Mouse (Mus musculus): ENCODE results near the gene Adamts17. TPM values are rescaled to one million over a fixed set of nuclear protein-coding genes. Genes with fewer than 3 reads are reported as not detected.

Adamts17 gene
- polyA plus RNA-seq, 1 experiment from 2014 or later = 6.4 TPM

DNA sequence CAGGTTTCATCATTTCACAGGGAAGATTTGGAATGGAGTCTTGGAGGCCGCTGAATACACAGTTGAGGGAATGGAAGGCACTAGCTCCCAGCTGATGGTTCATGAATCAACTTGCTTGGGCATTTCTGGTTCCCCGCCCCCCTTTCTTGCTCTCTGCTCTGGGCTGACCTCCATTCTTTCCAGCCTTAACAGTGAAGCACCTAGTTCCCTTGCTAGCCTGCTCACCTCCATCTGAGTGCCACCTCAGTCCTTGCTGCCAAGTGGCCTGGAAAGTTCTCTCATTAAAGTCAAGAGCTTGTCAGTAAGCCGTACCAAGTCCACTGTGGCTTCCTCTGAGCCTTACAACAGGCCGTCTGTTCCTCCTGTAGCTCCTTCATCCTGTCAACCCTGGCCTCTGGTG lies 52.6 kb downstream of the Adamts17 start:
- Histone ChIP-seq H3K27me3 (no peaks in the 10 kb centered on the region), H3K4me1 (replicated peaks) (no peaks in the 10 kb centered on the region), H3K4me2 (no peak overlapping the region), H3K9me3 (peaks cover 5% of the 10 kb centered on the region), H3K36me3 (no peaks in the 10 kb centered on the region), H3K27ac (replicated peaks) (no peak overlapping the region), H3K9ac (no peak overlapping the region), H3K4me3 (no peak overlapping the region)
- 87% methylated on average over 4 of the region's 4 CpGs for WGBS
- no peak for ATAC-seq (ENCODE audit: low read depth)

DNA sequence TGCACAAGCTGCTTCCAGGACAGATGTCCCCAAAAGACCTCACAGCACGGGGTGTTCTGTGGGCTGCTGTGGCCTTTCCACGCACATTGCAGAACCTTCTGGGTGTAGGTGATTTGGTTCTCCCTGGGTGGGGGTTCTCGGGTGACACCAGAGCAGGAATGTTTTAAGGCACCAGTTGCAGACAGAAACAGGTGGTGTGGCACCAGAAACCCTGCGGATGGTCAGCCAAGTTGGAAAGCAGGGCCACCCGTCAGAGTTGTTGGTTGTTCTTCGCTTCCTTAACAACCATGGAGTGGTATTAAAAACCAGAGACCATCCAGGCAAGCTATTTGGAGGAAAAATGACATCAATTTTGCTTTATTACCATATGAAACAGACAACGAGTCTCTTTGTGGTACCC lies 62.8 kb downstream of the Adamts17 start:
- H3K36me3 ChIP-seq = no peaks in the 10 kb centered on the region
- peaks cover 1% of the 10 kb centered on the region; the same call in 1 of the 2 replicates for H3K9me3 ChIP-seq
- no peak for ATAC-seq (ENCODE audit: low read depth)
- H3K27ac ChIP-seq (replicated peaks) = no peak overlapping the region
- H3K4me2 ChIP-seq = no peak overlapping the region
- 78% methylated on average over 7 of the region's 7 CpGs for WGBS
- peaks cover 10% of the 10 kb centered on the region for H3K4me1 ChIP-seq (replicated peaks)
- no peaks in the 10 kb centered on the region for H3K27me3 ChIP-seq
- no peak overlapping the region for H3K9ac ChIP-seq
- no peak overlapping the region for H3K4me3 ChIP-seq

GRCm38 (mm10) chr7:66903014-66903413 lies 63.5 kb downstream of the Adamts17 start:
- Histone ChIP-seq H3K4me3 (no peak overlapping the region), H3K27me3 (no peaks in the 10 kb centered on the region), H3K9ac (no peak overlapping the region), H3K4me2 (no peak overlapping the region), H3K9me3 (no peaks in the 10 kb centered on the region), H3K27ac (replicated peaks) (no peak overlapping the region), H3K36me3 (no peaks in the 10 kb centered on the region), H3K4me1 (replicated peaks) (peaks cover 10% of the 10 kb centered on the region)
- ATAC-seq (ENCODE audit: low read depth) = no peak
- 71% methylated on average over 5 of the region's 5 CpGs for whole genome bisulfite sequencing

- ATAC-seq (ENCODE audit: low read depth) = no peak
- Histone ChIP-seq H3K4me2 (no peak overlapping the region), H3K36me3 (peaks cover 5% of the 10 kb centered on the region; the same call in 1 of the 2 replicates), H3K4me1 (replicated peaks) (peaks cover 10% of the 10 kb centered on the region), H3K27ac (replicated peaks) (no peak overlapping the region), H3K9ac (no peak overlapping the region), H3K27me3 (no peaks in the 10 kb centered on the region), H3K4me3 (no peak overlapping the region), H3K9me3 (no peaks in the 10 kb centered on the region)
- WGBS = 89% methylated on average over 4 of the region's 4 CpGs
Measured at GRCm38 (mm10) chr7:66905941-66906340, 66.4 kb downstream of the Adamts17 start.

DNA sequence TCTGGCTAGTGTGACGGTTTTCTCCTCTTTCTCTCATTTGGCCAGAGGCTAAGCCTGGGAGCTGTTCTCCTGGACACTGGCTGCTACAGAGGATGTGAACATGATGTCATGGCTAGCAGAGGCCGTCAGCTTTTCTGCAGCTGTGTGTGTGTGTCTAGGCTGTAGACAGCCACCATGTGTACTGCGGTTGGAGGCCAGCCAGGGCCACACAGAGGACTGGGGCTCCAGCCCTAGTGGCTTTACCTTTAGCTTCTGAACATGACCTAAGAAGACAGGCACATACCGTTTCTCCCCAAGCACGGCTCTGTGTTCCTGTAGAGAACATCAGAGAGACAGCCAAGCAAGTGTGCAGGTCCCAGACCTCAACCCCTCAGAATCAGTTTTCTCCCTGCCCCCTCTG lies 73.3 kb downstream of the Adamts17 start:
- H3K36me3 ChIP-seq = peaks cover 5% of the 10 kb centered on the region; the same call in 1 of the 2 replicates
- 52% methylated on average over 5 of the region's 5 CpGs for WGBS
- no peak for ATAC-seq (ENCODE audit: low read depth)
- H3K9me3 ChIP-seq = no peaks in the 10 kb centered on the region
- peaks cover 10% of the 10 kb centered on the region for H3K4me1 ChIP-seq (replicated peaks)
- H3K27ac ChIP-seq (replicated peaks) = peak overlapping the region; percentile 46; the same call in 1 of the 2 replicates
- no peak overlapping the region for H3K4me2 ChIP-seq
- H3K9ac ChIP-seq = no peak overlapping the region
- H3K4me3 ChIP-seq = no peak overlapping the region
- H3K27me3 ChIP-seq = no peaks in the 10 kb centered on the region

GRCm38 (mm10) chr7:66923595-66923994 lies 84.1 kb downstream of the Adamts17 start:
- no peak overlapping the region for H3K9ac ChIP-seq
- H3K9me3 ChIP-seq = no peaks in the 10 kb centered on the region
- no peak overlapping the region for H3K4me2 ChIP-seq
- ATAC-seq (ENCODE audit: low read depth) = no peak
- H3K27ac ChIP-seq (replicated peaks) = no peak overlapping the region
- no peak overlapping the region for H3K4me3 ChIP-seq
- WGBS = 92% methylated on average over 3 of the region's 3 CpGs
- no peaks in the 10 kb centered on the region for H3K36me3 ChIP-seq
- no peaks in the 10 kb centered on the region for H3K4me1 ChIP-seq (replicated peaks)
- H3K27me3 ChIP-seq = no peaks in the 10 kb centered on the region

DNA sequence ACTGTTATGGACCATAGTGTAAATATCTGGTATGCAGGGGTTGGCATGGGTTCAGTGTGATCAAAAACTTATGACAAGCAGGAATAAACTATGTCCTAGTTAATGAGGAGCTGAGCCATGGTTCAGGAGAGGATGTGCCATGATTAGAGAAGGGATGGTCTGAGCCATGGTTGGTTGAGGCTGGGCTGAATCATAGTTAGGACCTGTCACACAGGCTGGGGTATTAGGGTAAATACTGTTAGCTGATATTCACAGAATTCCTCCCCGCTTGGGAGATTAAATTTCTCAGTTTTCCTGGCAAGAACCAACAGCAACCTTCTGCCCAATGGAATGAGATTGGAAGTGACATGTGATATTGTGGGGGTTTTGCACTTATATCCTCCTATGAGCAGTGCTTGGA lies 84.6 kb downstream of the Adamts17 start:
- no peak for ATAC-seq (ENCODE audit: low read depth)
- H3K27me3 ChIP-seq = no peaks in the 10 kb centered on the region

DNA sequence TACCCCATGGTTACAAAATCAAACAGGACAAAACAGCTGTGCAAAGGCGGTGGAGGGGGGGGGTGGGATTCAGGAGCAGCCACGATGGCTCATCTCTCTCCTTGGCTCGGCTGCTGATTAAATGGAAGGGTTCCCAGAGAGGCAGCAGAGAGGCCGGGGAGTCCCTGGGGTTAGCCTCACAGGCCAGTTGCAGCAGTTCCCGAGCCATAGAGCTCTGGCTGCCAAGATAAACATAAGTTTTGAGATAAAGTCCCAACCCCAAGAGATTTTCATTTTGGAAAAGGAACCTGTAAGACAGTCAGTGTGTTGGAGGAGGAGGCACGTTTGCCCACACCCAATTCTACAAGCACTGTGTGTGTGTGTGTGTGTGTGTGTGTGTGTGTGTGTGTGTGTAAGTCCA lies 89.7 kb downstream of the Adamts17 start:
- ATAC-seq (ENCODE audit: low read depth) = no peak
- WGBS = 49% methylated on average over 6 of the region's 6 CpGs

More for the DNA sequence above, 84.6 kb downstream of the Adamts17 start:
- Histone ChIP-seq H3K4me2 (no peak overlapping the region), H3K4me3 (no peak overlapping the region), H3K9ac (no peak overlapping the region), H3K36me3 (no peaks in the 10 kb centered on the region), H3K9me3 (no peaks in the 10 kb centered on the region), H3K27ac (replicated peaks) (no peak overlapping the region), H3K4me1 (replicated peaks) (0 out of 2 replicates have a peak, but pooled peaks cover 3% of the 10 kb centered on the region)
- WGBS = 86% methylated on average over 1 of the region's 1 CpGs

DNA sequence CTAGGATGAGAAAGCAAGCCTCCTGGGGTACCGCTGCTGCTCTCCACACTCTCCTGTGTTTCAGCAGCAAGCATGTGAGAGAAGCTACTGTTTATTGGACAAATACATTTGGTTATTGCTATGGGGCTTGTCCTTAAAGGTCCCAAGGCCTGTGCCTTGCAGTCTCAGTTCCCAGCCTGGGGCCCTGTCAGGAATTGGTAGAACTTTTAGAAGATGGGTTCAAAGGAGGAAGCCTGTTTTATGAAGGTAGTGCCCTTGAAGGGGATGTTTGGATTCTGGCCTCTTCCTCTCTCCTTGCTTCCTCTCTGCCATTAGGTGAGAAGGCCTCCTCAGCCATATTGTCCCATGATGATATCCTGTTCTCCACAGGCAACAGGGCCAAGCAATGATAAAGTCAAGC lies 91.8 kb downstream of the Adamts17 start:
- 100% methylated on average over 1 of the region's 1 CpGs for WGBS
- Histone ChIP-seq H3K4me1 (replicated peaks) (peaks cover 36% of the 10 kb centered on the region), H3K27me3 (no peaks in the 10 kb centered on the region), H3K27ac (replicated peaks) (no peak overlapping the region), H3K36me3 (no peaks in the 10 kb centered on the region), H3K9ac (no peak overlapping the region), H3K4me2 (no peak overlapping the region), H3K9me3 (no peaks in the 10 kb centered on the region), H3K4me3 (no peak overlapping the region)
- ATAC-seq (ENCODE audit: low read depth) = no peak

More for the DNA sequence above, 89.7 kb downstream of the Adamts17 start:
- no peaks in the 10 kb centered on the region for H3K27me3 ChIP-seq
- no peaks in the 10 kb centered on the region for H3K9me3 ChIP-seq
- H3K36me3 ChIP-seq = no peaks in the 10 kb centered on the region
- H3K4me2 ChIP-seq = no peak overlapping the region
- H3K9ac ChIP-seq = no peak overlapping the region
- peaks cover 17% of the 10 kb centered on the region; the same call in 1 of the 2 replicates for H3K4me1 ChIP-seq (replicated peaks)
- H3K27ac ChIP-seq (replicated peaks) = no peak overlapping the region
- H3K4me3 ChIP-seq = no peak overlapping the region

DNA sequence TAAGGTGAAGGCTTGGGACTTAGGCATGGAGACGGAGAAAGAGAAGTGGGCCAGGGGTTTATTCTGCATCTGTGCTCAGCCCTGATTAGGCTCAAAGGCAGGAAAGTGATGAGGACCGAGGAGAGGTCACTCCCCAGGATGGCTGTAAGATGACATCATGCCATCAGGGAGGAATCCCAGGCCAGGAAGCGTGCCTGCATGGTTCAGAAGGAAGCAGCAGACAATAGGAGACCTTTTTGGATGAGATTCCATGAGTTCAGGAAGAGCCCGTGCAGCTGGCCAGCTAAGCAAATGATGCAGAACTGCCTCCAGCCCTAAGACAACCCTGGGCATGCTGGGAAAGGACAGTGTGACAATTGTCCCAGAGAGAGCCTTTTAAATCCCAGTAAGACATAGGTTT lies 93.7 kb downstream of the Adamts17 start:
- no peak overlapping the region for H3K4me3 ChIP-seq
- no peak overlapping the region for H3K4me2 ChIP-seq
- H3K9ac ChIP-seq = no peak overlapping the region
- no peaks in the 10 kb centered on the region for H3K27me3 ChIP-seq
- no peak overlapping the region for H3K27ac ChIP-seq (replicated peaks)
- H3K4me1 ChIP-seq (replicated peaks) = peaks cover 40% of the 10 kb centered on the region
- H3K36me3 ChIP-seq = no peaks in the 10 kb centered on the region
- no peak for ATAC-seq (ENCODE audit: low read depth)
- WGBS = 61% methylated on average over 4 of the region's 4 CpGs
- H3K9me3 ChIP-seq = no peaks in the 10 kb centered on the region

GRCm38 (mm10) chr7:66934062-66934461 lies 94.5 kb downstream of the Adamts17 start:
- ATAC-seq (ENCODE audit: low read depth) = no peak
- no peaks in the 10 kb centered on the region for H3K9me3 ChIP-seq
- H3K4me2 ChIP-seq = no peak overlapping the region
- no peaks in the 10 kb centered on the region for H3K36me3 ChIP-seq
- no peak overlapping the region for H3K9ac ChIP-seq
- H3K27ac ChIP-seq (replicated peaks) = 0 out of 2 replicates have a peak overlapping the region, but pooled peaks have one; percentile 2
- no peaks in the 10 kb centered on the region for H3K27me3 ChIP-seq
- 70% methylated on average over 6 of the region's 6 CpGs for WGBS
- H3K4me3 ChIP-seq = no peak overlapping the region
- peaks cover 39% of the 10 kb centered on the region for H3K4me1 ChIP-seq (replicated peaks)

DNA sequence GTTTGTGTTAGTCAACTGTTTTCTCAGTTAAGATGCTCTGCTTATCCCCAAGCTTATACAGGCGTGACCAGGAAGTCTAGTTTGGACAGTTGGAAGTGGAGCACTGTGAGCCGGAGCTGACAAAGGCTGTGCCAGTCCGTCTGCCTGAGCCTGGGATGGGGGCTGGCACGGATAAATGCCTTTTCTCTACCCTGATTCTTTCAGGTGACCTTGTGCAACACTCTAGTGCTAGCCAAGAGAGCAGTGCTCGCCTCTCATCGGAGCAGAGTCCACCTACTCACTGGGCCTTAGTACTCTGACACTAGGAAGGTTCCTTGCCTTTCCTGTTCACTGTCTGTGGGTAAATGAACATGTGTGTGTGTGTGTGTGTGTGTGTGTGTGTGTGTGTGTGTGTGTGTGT lies 95.5 kb downstream of the Adamts17 start:
- no peak overlapping the region for H3K9ac ChIP-seq
- no peak overlapping the region for H3K4me3 ChIP-seq
- peaks cover 36% of the 10 kb centered on the region for H3K4me1 ChIP-seq (replicated peaks)
- no peaks in the 10 kb centered on the region for H3K9me3 ChIP-seq
- ATAC-seq (ENCODE audit: low read depth) = no peak
- no peaks in the 10 kb centered on the region for H3K27me3 ChIP-seq
- 92% methylated on average over 6 of the region's 6 CpGs for WGBS
- peak overlapping the region; percentile 64 for H3K27ac ChIP-seq (replicated peaks)
- no peak overlapping the region for H3K4me2 ChIP-seq
- H3K36me3 ChIP-seq = no peaks in the 10 kb centered on the region

- Histone ChIP-seq H3K27ac (replicated peaks) (peak overlapping the region; percentile 70), H3K36me3 (no peaks in the 10 kb centered on the region), H3K4me2 (no peak overlapping the region), H3K9ac (no peak overlapping the region), H3K27me3 (no peaks in the 10 kb centered on the region), H3K4me1 (replicated peaks) (peaks cover 36% of the 10 kb centered on the region), H3K4me3 (no peak overlapping the region), H3K9me3 (no peaks in the 10 kb centered on the region)
- WGBS = 82% methylated on average over 8 of the region's 8 CpGs
- no peak; the same call in 1 of the 2 replicates for ATAC-seq (ENCODE audit: low read depth)
Measured at GRCm38 (mm10) chr7:66936042-66936755, 96.7 kb downstream of the Adamts17 start.

Data from neural tube, embryonic 13.5 days (tissue).